Mouse (Mus musculus) kidney, embryonic 15.5 days (tissue): ENCODE results near the gene Fhl3. TPM values are rescaled to one million over a fixed set of nuclear protein-coding genes. Genes with fewer than 3 reads are reported as not detected.
A peak's percentile ranks its signal among the peaks of the same experiment; 100 is the strongest.

ENCODE experiments used
- ATAC-seq: fragments of 200-750 bp; cut with Nextera tagmentation; replicated peaks from 2 replicates; pipeline ENCODE4 v1.8.0; 2017; ENCODE audit warnings: moderate TSS enrichment; ENCODE audit not compliant: low FRiP score
- H3K27ac ChIP-seq: fragments of 300-500 bp; sonication (generic); 2 replicates; pipeline ENCODE4 v1.5.1; 2015; ENCODE audit warnings: mild to moderate bottlenecking, inconsistent platforms
- H3K27me3 ChIP-seq: fragments of 300-500 bp; sonication (generic); 2 replicates; pipeline ENCODE4 v1.6.1; 2015; ENCODE audit warnings: inconsistent platforms
- H3K36me3 ChIP-seq: fragments of 300-500 bp; sonication (generic); 2 replicates; pipeline ENCODE4 v1.6.1; 2015; ENCODE audit warnings: inconsistent platforms
- H3K4me1 ChIP-seq: fragments of 300-500 bp; sonication (generic); 2 replicates; pipeline ENCODE4 v1.6.1; 2015; ENCODE audit warnings: inconsistent platforms
- H3K4me2 ChIP-seq: fragments of 300-500 bp; sonication (generic); 2 replicates; pipeline ENCODE4 v1.6.1; 2015; ENCODE audit warnings: moderate library complexity, mild to moderate bottlenecking, inconsistent platforms
- H3K4me3 ChIP-seq: fragments of 300-500 bp; sonication (generic); replicated peaks from 2 replicates; pipeline ENCODE4 v1.5.1; 2015; ENCODE audit warnings: mild to moderate bottlenecking, inconsistent platforms
- H3K9ac ChIP-seq: fragments of 300-500 bp; sonication (generic); 2 replicates; pipeline ENCODE4 v1.6.1; 2015; ENCODE audit warnings: mild to moderate bottlenecking, inconsistent platforms
- H3K9me3 ChIP-seq: fragments of 300-500 bp; sonication (generic); replicated peaks from 2 replicates; pipeline ENCODE4 v1.6.1; 2016; ENCODE audit warnings: inconsistent platforms
- WGBS: fragments of 180-500 bp; shearing (Covaris S2); methylation state at CpG from one replicate; pipeline ENCODE4 v1.1.7; 2015; ENCODE audit warnings: mixed read lengths; 5-methylcytosine and 5-hydroxymethylcytosine counted together
- microRNA counts: library from miRNA; unstranded; fragments of <30 nt; microRNA quantifications from one replicate; lab custom pipeline; 2016
- microRNA-seq: library from miRNA; unstranded; fragments of <30 nt; microRNA quantifications from one replicate; pipeline ENCODE4, GENCODE M21; 2016
- polyA plus RNA-seq: library from polyadenylated mRNA; unstranded; fragments of >200 nt; fragmentation: Nextera tagmentation; extraction: Ambion mirVana; gene quantifications from 2 replicates; pipeline ENCODE4 v1.2.1, GENCODE M21; 2015

The Fhl3 gene
- polyA plus RNA-seq, 1 experiment from 2014 or later = 12.4 TPM

- Histone ChIP-seq H3K9me3 (no peaks in the 10 kb centered on the region), H3K27me3 (no peaks in the 10 kb centered on the region), H3K4me2 (peak overlapping the region; percentile 78), H3K4me1 (peaks cover 28% of the 10 kb centered on the region), H3K9ac (peak overlapping the region; percentile 60), H3K4me3 (peak overlapping the region; percentile 71), H3K36me3 (peaks cover 2% of the 10 kb centered on the region; the same call in 1 of the 2 replicates), H3K27ac (0 out of 2 replicates have a peak overlapping the region, but pooled peaks have one; percentile 25)
- WGBS = under 1% methylated on average over 75 of the region's 75 CpGs
- peak; percentile 99 for ATAC-seq
Measured at GRCm38 (mm10) chr4:124751300-124752250, 51.1 kb downstream of the Fhl3 start.

DNA sequence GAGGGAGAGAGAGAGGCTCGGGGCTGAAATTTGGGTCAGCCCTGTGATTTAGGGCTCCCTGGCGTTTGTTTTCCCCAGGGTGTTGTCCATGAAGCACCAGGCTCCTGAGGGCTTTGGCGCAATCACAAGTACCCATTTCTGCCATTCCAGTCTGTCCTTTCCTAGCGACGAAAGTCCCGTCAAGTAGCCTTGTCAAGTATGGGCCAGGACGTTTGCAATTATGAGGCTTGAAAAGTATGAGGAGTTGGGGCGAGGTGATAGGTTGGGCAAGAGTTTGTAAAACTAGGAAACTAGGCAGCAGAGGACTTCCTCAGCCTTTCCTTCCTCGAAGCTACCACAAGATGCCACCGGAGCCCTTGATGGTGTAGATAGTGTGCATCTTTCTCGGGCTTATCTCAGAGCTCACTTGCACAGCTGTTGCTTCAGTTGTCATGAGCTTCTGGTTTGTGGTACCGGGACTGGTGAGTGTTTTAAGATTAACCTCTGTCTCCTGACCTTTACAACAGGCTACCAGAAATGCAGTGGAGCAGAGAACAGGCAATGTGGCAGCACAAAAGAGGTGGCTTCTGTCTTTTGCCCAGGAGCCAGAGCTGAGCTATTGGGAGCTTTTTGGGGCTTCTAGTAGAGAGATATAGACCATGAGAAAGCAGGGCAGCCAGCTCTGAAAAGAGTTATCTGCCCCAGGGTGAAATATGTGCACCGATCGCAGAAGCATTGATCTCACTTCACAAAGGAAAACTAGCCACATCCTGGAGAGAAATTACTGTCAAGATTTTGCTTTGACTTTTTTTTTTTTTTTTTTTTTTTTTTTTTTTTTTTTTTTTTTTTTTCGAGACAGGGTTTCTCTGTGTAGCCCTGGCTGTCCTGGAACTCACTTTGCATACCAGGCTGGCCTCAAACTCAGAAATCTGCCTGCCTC, 52.0 kb downstream of the Fhl3 start:
- Histone ChIP-seq H3K9me3 (no peaks in the 10 kb centered on the region), H3K4me2 (peak overlapping the region; percentile 78), H3K4me1 (peaks cover 28% of the 10 kb centered on the region), H3K27me3 (no peaks in the 10 kb centered on the region), H3K36me3 (no peaks in the 10 kb centered on the region), H3K27ac (no peak overlapping the region), H3K4me3 (peak overlapping the region; percentile 71), H3K9ac (peak overlapping the region; percentile 60)
- no peak for ATAC-seq
- WGBS = 14% methylated on average over 15 of the region's 15 CpGs

GRCm38 (mm10) chr4:124755526-124755925, 55.0 kb downstream of the Fhl3 start:
- H3K36me3 ChIP-seq = no peaks in the 10 kb centered on the region
- no peak overlapping the region for H3K4me3 ChIP-seq
- peak overlapping the region; percentile 43 for H3K27ac ChIP-seq
- WGBS = 59% methylated on average over 7 of the region's 7 CpGs
- H3K27me3 ChIP-seq = no peaks in the 10 kb centered on the region
- H3K4me2 ChIP-seq = no peak overlapping the region
- no peak for ATAC-seq
- peaks cover 36% of the 10 kb centered on the region for H3K4me1 ChIP-seq
- no peak overlapping the region for H3K9ac ChIP-seq
- no peaks in the 10 kb centered on the region for H3K9me3 ChIP-seq

MicroRNA genes within 50 kb of the gene (microRNA counts, 519-probe panel; counts per million panel counts)
- microRNA mmu-miR-697 (lab: Ali Mortazavi, UCI) = 1,034 counts per million, percentile 2 among the panel's probes with 10 or more counts
- 31.7 counts per million for microRNA mmu-miR-698 (lab: Ali Mortazavi, UCI)

Small RNA genes within 50 kb of the gene (microRNA-seq; reads per million reads assigned to microRNA genes)
- gene Gm24721 (not detected), gene Mir697 (not detected), gene Mir698 (not detected)

Other genes starting within 250 kb of the Fhl3 start
- gene 3100002H09Rik, start 89.9 kb upstream of the Fhl3 start, polyA plus RNA-seq = not detected in 2 replicates
- gene Pou3f1, start 43.9 kb upstream of the Fhl3 start, polyA plus RNA-seq = 0.62 and 0.69 TPM in 2 replicates
- 78.5 and 81.9 TPM in 2 replicates for gene Utp11, start 7.1 kb upstream of the Fhl3 start, polyA plus RNA-seq
- 171 and 175 TPM in 2 replicates for gene Sf3a3, start 14.1 kb downstream of the Fhl3 start, polyA plus RNA-seq
- 29.6 and 33.7 TPM in 2 replicates for gene Inpp5b, start 41.1 kb downstream of the Fhl3 start, polyA plus RNA-seq
- 14.2 and 15.5 TPM in 2 replicates for gene Mtf1, start 101.4 kb downstream of the Fhl3 start, polyA plus RNA-seq
- 35.0 and 42.5 TPM in 2 replicates for gene Yrdc, start 150.0 kb downstream of the Fhl3 start, polyA plus RNA-seq
- gene 1110065P20Rik, start 150.5 kb downstream of the Fhl3 start, polyA plus RNA-seq = 46.9 and 50.3 TPM in 2 replicates
- gene Maneal, start 161.5 kb downstream of the Fhl3 start, polyA plus RNA-seq = 0.49 and 0.71 TPM in 2 replicates
- gene Epha10, start 180.2 kb downstream of the Fhl3 start, polyA plus RNA-seq = 0.10 and 0.21 TPM in 2 replicates
- 12.6 and 12.7 TPM in 2 replicates for gene 9930104L06Rik, start 236.3 kb downstream of the Fhl3 start, polyA plus RNA-seq
- 149 and 151 TPM in 2 replicates for gene Cdca8, start 238.6 kb downstream of the Fhl3 start, polyA plus RNA-seq